Mouse (Mus musculus) heart, adult 2 months (tissue): ENCODE data around the gene Fgfr2. TPM values are rescaled to one million over a fixed set of nuclear protein-coding genes. Genes with fewer than 3 reads are reported as not detected.

Experiments used
- DNase-seq, 2 experiments: peaks; one replicate each; pipeline ENCODE4 v3.0.0; 2021
- H3K27ac ChIP-seq: fragments of 200-600 bp; 2 replicates; pipeline ENCODE4 v1.8.1; 2022
- H3K27me3 ChIP-seq: fragments of 200-500 bp; 2 replicates; pipeline ENCODE4 v1.6.1; 2012; ENCODE audit warnings: mild to moderate bottlenecking, low read length, inconsistent platforms, mixed read lengths; ENCODE audit not compliant: control insufficient read depth, insufficient read depth
- H3K36me3 ChIP-seq: fragments of 200-500 bp; 2 replicates; pipeline ENCODE4 v1.6.1; 2012; ENCODE audit warnings: low read length, inconsistent platforms; ENCODE audit not compliant: control insufficient read depth, insufficient read depth
- H3K4me1 ChIP-seq: fragments of 200-500 bp; 2 replicates; pipeline ENCODE4 v1.6.1; 2011; ENCODE audit warnings: low read length; ENCODE audit not compliant: control insufficient read depth, insufficient read depth
- H3K4me3 ChIP-seq: fragments of 200-600 bp; 2 replicates; pipeline ENCODE4 v1.8.1; 2022
- H3K79me2 ChIP-seq: fragments of 200-500 bp; replicated peaks from 2 replicates; pipeline ENCODE4 v1.6.1; 2012; ENCODE audit warnings: mild to moderate bottlenecking, inconsistent platforms, low read length, moderate library complexity, mixed read lengths; ENCODE audit not compliant: control insufficient read depth, insufficient read depth
- H3K9ac ChIP-seq: fragments of 200-500 bp; 2 replicates; pipeline ENCODE4 v1.6.1; 2012; ENCODE audit warnings: low read depth, mild to moderate bottlenecking, control low read depth, inconsistent platforms, low read length, mixed read lengths
- CTCF ChIP-seq: fragments of 200-600 bp; IDR thresholded peaks from 2 replicates; pipeline ENCODE4 v1.8.1; 2022; ENCODE audit warnings: antibody characterized with exemption, mild to moderate bottlenecking, moderate library complexity
- EP300 ChIP-seq: fragments of 200-500 bp; IDR thresholded peaks from 2 replicates; pipeline ENCODE4 v1.6.1; 2011; ENCODE audit warnings: low read depth, low read length, control low read depth; ENCODE audit not compliant: insufficient read depth
- POLR2A ChIP-seq: fragments of 200-500 bp; IDR thresholded peaks from 2 replicates; pipeline ENCODE4 v1.6.1; 2011; ENCODE audit warnings: mild to moderate bottlenecking, low read depth, low read length, control low read depth; ENCODE audit not compliant: insufficient read depth
- WGBS: fragments of 180-500 bp; shearing (Covaris S2); methylation state at CpG from one replicate; pipeline ENCODE4 v1.1.7; 2018; 5-methylcytosine and 5-hydroxymethylcytosine counted together
- intact Hi-C: fragments of 180-260 bp; cut with DNase I; formaldehyde crosslinking; loops from one replicate; pipeline ENCODE4 v1.15.1; 2025
- polyA plus RNA-seq: library from polyadenylated mRNA; depleted of rRNA; stranded (reverse); fragments of >200 nt; gene quantifications from 2 replicates; pipeline ENCODE4 v1.2.3, GENCODE M21; 2012
- total RNA-seq, 2 experiments: library from RNA; stranded (reverse); gene quantifications; 2 replicates each; pipeline ENCODE4 v1.2.3; 2021

Fgfr2 gene
- total and polyA plus RNA-seq, 3 experiments: 1.1 to 2.0 (median 1.3) TPM

DNA sequence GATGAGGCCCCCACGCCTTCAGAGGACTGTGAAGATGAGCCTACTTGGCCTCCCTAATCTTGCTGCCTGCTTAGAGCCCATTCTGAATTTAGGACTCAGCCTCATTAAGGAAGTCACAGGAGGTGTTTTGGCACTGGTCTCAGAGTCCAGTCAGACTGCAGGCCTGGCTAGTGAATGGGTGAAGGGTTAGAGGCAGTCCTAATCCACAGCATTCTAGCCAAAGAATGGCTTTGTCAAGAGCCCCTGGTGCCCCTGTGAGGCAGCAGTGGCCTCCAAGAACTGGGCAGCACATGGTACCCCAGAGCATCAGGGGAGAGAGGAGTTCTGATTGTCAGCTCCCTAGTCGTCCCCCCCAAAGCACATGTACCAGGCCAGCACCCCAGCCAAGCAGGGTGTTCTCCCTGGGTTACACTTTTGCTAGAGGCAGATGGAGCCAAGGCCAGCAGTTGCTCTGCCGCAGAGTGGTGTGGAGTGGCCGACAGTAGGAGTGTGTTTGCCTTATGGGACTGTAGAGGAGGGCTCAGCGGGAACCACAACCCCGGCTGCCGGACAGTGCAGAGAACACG is 418.8 kb downstream of the Fgfr2 start:
- Histone ChIP-seq H3K79me2 (no peaks in the 10 kb centered on the region), H3K27ac (peak overlapping the region; percentile 18), H3K9ac (no peak overlapping the region), H3K27me3 (no peaks in the 10 kb centered on the region), H3K36me3 (no peaks in the 10 kb centered on the region), H3K4me3 (no peak overlapping the region), H3K4me1 (peaks cover 11% of the 10 kb centered on the region)
- DNase-seq: no peak
- 84% methylated on average over 8 of the region's 8 CpGs for WGBS
- intact Hi-C loops: no loop called here
- TF ChIP-seq CTCF: no peak
- TF ChIP-seq POLR2A: no peak
- TF ChIP-seq EP300: no peak

DNA sequence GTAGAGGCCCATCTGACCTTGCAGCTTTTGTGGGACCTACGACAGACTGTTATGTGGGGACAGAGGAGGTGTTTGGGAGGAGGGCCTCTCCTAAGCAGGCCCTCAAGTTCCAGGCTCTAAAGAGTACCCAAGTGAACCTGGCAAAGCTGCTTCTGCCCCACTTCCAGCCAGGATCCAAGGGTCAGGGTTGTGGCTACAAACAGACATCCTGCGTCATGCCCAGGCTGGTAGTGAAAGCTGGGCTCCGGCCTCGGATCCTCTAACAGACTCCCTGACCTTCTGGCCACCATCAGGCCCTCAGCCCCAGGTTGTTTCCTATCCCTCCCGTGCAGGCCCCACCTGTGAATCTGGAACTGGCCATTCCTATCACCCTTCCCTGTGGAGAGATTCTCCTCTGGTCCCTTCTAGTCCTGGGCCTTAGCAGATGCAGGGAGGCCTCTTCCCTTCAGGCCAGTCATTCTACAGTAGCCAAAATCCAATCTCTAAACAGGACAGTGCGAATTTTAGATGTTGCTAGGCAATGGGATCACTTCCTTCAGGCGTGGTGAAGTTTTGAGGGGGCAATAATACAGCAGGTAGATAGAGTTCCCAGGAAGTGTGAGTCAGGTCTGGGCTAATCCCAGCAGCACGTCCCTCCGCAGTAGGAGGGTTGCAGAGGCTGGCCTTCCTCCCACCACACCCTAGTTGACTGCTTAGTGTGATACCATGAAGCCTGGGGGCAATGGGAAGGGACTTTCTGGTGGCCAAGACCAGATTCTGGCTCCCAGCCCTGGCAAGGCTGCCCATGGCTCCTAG is 419.4 kb downstream of the Fgfr2 start:
- WGBS: 76% methylated on average over 9 of the region's 9 CpGs
- no peaks in the 10 kb centered on the region for H3K79me2 ChIP-seq
- no peak overlapping the region for H3K9ac ChIP-seq
- H3K27ac ChIP-seq: peak overlapping the region; percentile 28
- H3K27me3 ChIP-seq: no peaks in the 10 kb centered on the region
- TF ChIP-seq POLR2A: no peak
- TF ChIP-seq EP300: no peak
- TF ChIP-seq CTCF: no peak
- H3K4me1 ChIP-seq: peaks cover 14% of the 10 kb centered on the region
- no peak for DNase-seq
- H3K36me3 ChIP-seq: no peaks in the 10 kb centered on the region
- H3K4me3 ChIP-seq: no peak overlapping the region
- intact Hi-C loops: no loop called here

DNA sequence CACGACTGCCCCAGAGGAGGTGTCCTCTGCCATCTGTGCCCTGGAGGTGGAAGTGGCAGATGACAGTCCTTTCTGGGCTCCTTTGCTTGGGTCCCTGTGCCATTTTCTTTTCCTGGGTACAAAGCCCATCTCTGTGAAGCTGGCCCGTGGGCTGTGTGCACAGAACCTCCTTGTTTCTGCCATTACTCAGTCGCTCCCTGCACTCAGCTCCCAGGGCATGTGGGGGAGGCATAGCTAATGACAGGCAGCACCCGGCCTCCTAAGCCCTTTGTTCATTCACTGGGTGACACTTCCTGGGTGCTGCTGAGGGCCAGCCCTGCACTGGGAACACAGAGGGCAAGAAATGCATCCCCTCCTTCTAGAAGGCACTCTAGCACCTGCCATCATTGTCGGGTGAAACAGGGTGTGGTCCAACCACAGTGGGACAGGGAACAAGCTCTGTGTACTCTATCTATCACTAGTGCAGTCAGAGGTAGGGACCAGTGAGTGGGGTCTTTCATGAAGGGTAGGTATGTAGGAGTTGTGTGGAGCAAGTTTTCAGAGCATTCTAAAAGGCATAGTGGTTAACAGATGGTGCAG is 420.6 kb downstream of the Fgfr2 start:
- intact Hi-C loops: no loop called here
- DNase-seq: no peak
- no peak overlapping the region for H3K27ac ChIP-seq
- no peaks in the 10 kb centered on the region for H3K36me3 ChIP-seq
- peaks cover 14% of the 10 kb centered on the region for H3K4me1 ChIP-seq
- 80% methylated on average over 5 of the region's 5 CpGs for WGBS
- no peaks in the 10 kb centered on the region for H3K27me3 ChIP-seq
- no peak overlapping the region for H3K9ac ChIP-seq
- H3K79me2 ChIP-seq: no peaks in the 10 kb centered on the region
- H3K4me3 ChIP-seq: no peak overlapping the region
- no peak for TF ChIP-seq EP300

DNA sequence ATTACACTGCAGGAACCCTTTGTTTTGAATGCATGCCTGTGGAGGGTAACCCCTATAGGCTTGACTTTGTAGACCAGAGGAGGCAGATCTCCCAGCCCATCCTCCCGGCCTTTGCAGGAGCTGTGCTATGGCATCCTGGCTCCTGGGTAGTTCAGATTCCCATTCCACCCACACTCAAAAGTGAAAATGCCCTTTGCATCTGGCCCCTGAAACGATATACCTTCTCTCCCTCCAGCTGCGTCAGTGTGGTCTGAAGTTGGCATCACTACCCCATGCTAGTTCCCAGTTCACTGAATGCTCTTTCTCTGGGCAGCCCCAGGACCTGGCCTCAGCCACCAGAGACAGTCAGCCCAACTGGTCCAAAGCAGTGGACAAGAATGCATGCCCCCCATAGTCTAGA is 421.1 kb downstream of the Fgfr2 start:
- Histone ChIP-seq H3K27me3 (no peaks in the 10 kb centered on the region), H3K9ac (no peak overlapping the region), H3K27ac (no peak overlapping the region), H3K4me1 (peaks cover 14% of the 10 kb centered on the region), H3K36me3 (no peaks in the 10 kb centered on the region), H3K79me2 (no peaks in the 10 kb centered on the region), H3K4me3 (no peak overlapping the region)
- no peak for DNase-seq
- intact Hi-C loops: no loop called here
- 97% methylated on average over 3 of the region's 3 CpGs for WGBS
- TF ChIP-seq CTCF: no peak

DNA sequence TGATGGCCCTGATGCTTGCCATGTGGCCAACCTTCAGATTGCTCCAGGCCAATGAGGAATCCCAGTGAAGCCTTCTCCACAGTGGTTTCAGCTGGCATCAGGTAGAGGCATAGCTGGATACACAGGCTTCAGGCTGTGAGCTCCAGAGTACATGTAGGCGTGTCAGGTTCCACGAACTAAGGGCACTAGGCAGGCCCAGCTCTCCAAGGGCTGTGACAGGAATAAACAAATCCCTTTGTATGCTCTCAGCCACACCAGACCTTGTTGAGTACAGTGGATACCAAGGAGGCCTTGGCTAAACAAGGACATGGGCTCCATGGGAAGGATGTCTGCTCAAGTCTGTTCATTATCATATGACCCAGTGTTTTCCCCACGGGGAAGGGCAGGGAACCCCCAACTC is 421.7 kb downstream of the Fgfr2 start:
- Histone ChIP-seq H3K36me3 (no peaks in the 10 kb centered on the region), H3K27ac (no peak overlapping the region), H3K4me1 (peaks cover 14% of the 10 kb centered on the region), H3K79me2 (no peaks in the 10 kb centered on the region), H3K9ac (no peak overlapping the region), H3K4me3 (no peak overlapping the region), H3K27me3 (no peaks in the 10 kb centered on the region)
- TF ChIP-seq CTCF (no peak), EP300 (no peak), POLR2A (no peak)
- WGBS: 82% methylated on average over 3 of the region's 3 CpGs
- intact Hi-C loops: no loop called here
- DNase-seq: no peak

DNA sequence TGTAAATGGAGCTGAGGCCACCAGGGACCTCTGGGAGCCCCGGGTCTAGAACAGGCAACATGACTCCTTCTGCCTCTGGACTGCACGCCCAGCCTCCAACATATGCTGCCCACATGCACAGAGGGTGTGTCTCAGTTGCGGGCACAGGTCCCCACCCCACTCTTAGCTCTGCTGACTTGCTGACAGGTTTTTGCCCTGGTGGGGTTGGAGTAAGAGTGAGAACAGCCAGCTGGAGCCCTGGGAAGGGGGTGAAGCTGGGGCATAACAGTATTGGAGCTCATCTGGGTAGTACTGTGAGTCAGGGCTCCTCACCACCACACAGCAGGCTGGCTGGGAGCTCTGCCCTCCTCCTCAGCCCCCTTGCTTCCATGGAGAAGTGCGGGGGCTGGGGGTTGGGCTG is 423.0 kb downstream of the Fgfr2 start:
- intact Hi-C loops: no loop called here
- TF ChIP-seq CTCF (no peak), POLR2A (no peak), EP300 (no peak)
- Histone ChIP-seq H3K79me2 (no peaks in the 10 kb centered on the region), H3K9ac (no peak overlapping the region), H3K4me3 (no peak overlapping the region), H3K36me3 (no peaks in the 10 kb centered on the region), H3K27ac (peak overlapping the region; percentile 9; the same call in 1 of the 2 replicates), H3K27me3 (no peaks in the 10 kb centered on the region), H3K4me1 (peaks cover 14% of the 10 kb centered on the region)
- WGBS: 78% methylated on average over 4 of the region's 4 CpGs
- no peak for DNase-seq
